Mouse (Mus musculus): ENCODE results near the gene Kcnk5. TPM values are rescaled to one million over a fixed set of nuclear protein-coding genes. Genes with fewer than 3 reads are reported as not detected.

Kcnk5 gene
- polyA plus RNA-seq, 1 experiment from 2014 or later, result 6.6 TPM

- 94% methylated on average over 7 of the region's 7 CpGs for WGBS
- H3K36me3 ChIP-seq (ENCODE audit: control insufficient read depth, insufficient read depth, low read length), result no peaks in the 10 kb centered on the region
- H3K4me3 ChIP-seq (ENCODE audit: low read depth, low read length), result no peak overlapping the region
- H3K27ac ChIP-seq (ENCODE audit: low read depth, low read length), result no peak overlapping the region
- H3K9me3 ChIP-seq (ENCODE audit: control insufficient read depth, low read length), result no peaks in the 10 kb centered on the region
- DNase-seq (ENCODE audit: low spot score, missing footprints), result no peak
- H3K27me3 ChIP-seq (ENCODE audit: control insufficient read depth, insufficient read depth, low read length), result no peaks in the 10 kb centered on the region; the same call in 1 of the 2 replicates
- peaks cover 21% of the 10 kb centered on the region for H3K4me1 ChIP-seq (ENCODE audit: control insufficient read depth, insufficient read depth, low read length)
- no peak overlapping the region for H3K9ac ChIP-seq (ENCODE audit: low read length)
- ATAC-seq (ENCODE audit: low FRiP score), result no peak
- no peak overlapping the region for H3K4me2 ChIP-seq
Measured at GRCm38 (mm10) chr14:20175114-20175513, 6.5 kb downstream of the Kcnk5 start.

DNA sequence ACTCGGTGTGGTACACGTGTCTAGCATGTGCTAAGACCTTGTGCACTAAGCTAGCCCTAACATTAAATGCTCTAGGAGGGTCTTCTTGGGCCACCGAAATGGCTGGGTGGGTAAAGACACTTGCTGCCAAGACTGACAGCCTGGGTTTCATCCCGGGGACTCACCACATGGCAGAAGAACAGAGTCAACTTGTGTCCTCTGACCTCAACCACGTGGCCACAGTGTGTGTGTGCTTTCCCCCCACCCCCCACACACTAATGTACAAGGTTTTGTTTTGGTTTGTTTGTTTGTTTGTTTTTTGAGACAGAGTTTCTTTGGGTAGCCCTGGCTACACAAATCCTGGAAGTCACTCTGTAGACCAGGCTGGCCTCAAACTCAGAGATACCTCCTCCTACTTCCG lies 6.9 kb downstream of the Kcnk5 start:
- Histone ChIP-seq H3K27me3 (ENCODE audit: control insufficient read depth, insufficient read depth, low read length) (no peaks in the 10 kb centered on the region), H3K9me3 (ENCODE audit: control insufficient read depth, low read length) (no peaks in the 10 kb centered on the region), H3K9ac (ENCODE audit: low read length) (no peak overlapping the region), H3K36me3 (ENCODE audit: control insufficient read depth, insufficient read depth, low read length) (no peaks in the 10 kb centered on the region), H3K4me3 (ENCODE audit: low read depth, low read length) (no peak overlapping the region), H3K4me2 (no peak overlapping the region), H3K4me1 (ENCODE audit: control insufficient read depth, insufficient read depth, low read length) (peaks cover 17% of the 10 kb centered on the region), H3K27ac (ENCODE audit: low read depth, low read length) (no peak overlapping the region)
- 90% methylated on average over 6 of the region's 6 CpGs for whole genome bisulfite sequencing
- DNase-seq (ENCODE audit: low spot score, missing footprints), result no peak
- no peak for ATAC-seq (ENCODE audit: low FRiP score)

GRCm38 (mm10) chr14:20173873-20174490 lies 7.6 kb downstream of the Kcnk5 start:
- DNase-seq (ENCODE audit: low spot score, missing footprints) (peak; percentile 26), ATAC-seq (ENCODE audit: low FRiP score) (no peak)
- Histone ChIP-seq H3K9me3 (ENCODE audit: control insufficient read depth, low read length) (no peaks in the 10 kb centered on the region), H3K36me3 (ENCODE audit: control insufficient read depth, insufficient read depth, low read length) (no peaks in the 10 kb centered on the region), H3K4me1 (ENCODE audit: control insufficient read depth, insufficient read depth, low read length) (peaks cover 10% of the 10 kb centered on the region), H3K27ac (ENCODE audit: low read depth, low read length) (no peak overlapping the region), H3K4me2 (no peak overlapping the region), H3K4me3 (ENCODE audit: low read depth, low read length) (no peak overlapping the region), H3K27me3 (ENCODE audit: control insufficient read depth, insufficient read depth, low read length) (no peaks in the 10 kb centered on the region), H3K9ac (ENCODE audit: low read length) (no peak overlapping the region)
- WGBS, result 94% methylated on average over 14 of the region's 14 CpGs

DNA sequence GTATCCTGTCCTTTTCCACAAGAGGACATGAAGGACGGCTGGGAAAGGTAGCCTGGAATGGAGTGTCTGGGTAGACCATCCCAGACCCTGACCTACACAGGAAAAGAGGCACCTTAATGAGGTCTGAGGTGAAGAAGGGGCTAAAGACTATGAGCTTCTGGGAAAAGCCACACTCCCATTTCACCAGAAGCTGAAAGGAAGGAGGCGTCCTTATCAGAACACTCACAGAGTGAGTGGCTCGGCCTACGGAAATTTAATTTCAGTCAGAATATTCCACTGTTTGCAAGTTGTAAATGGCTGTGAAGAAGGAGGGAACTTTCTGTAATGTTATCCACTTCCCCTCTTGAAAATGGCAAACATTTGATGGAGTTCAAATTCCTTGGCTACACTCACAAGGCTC lies 8.7 kb downstream of the Kcnk5 start:
- H3K9me3 ChIP-seq (ENCODE audit: control insufficient read depth, low read length), result no peaks in the 10 kb centered on the region
- no peaks in the 10 kb centered on the region for H3K27me3 ChIP-seq (ENCODE audit: control insufficient read depth, insufficient read depth, low read length)
- no peak overlapping the region for H3K27ac ChIP-seq (ENCODE audit: low read depth, low read length)
- DNase-seq (ENCODE audit: low spot score, missing footprints) (no peak), ATAC-seq (ENCODE audit: low FRiP score) (no peak)
- no peak overlapping the region for H3K4me3 ChIP-seq (ENCODE audit: low read depth, low read length)
- 90% methylated on average over 4 of the region's 4 CpGs for WGBS
- no peak overlapping the region for H3K9ac ChIP-seq (ENCODE audit: low read length)
- peaks cover 5% of the 10 kb centered on the region; the same call in 1 of the 2 replicates for H3K4me1 ChIP-seq (ENCODE audit: control insufficient read depth, insufficient read depth, low read length)
- no peaks in the 10 kb centered on the region for H3K36me3 ChIP-seq (ENCODE audit: control insufficient read depth, insufficient read depth, low read length)
- no peak overlapping the region for H3K4me2 ChIP-seq

DNA sequence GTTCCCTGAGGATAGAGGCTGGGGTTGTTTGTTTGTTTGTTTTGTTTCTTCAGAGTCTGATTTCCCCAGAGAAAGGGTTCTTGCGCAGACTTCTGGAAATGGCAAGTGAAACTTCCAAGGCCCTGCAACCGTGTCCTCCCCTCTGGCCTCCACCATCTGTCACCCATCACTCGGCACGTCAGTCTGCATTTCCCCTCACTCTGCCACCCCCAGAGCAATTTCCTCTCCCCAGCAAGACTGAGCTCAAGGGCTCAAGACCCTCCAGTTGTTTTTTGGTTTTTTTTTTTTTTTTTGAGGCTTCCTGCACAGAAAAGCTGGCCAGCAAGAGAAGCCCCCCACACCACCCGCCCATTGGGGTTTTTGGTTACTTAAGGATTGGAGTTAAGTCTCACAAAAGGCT lies 9.1 kb downstream of the Kcnk5 start:
- Histone ChIP-seq H3K4me1 (ENCODE audit: control insufficient read depth, insufficient read depth, low read length) (peaks cover 2% of the 10 kb centered on the region; the same call in 1 of the 2 replicates), H3K4me2 (no peak overlapping the region), H3K36me3 (ENCODE audit: control insufficient read depth, insufficient read depth, low read length) (no peaks in the 10 kb centered on the region), H3K27ac (ENCODE audit: low read depth, low read length) (no peak overlapping the region), H3K27me3 (ENCODE audit: control insufficient read depth, insufficient read depth, low read length) (no peaks in the 10 kb centered on the region), H3K9ac (ENCODE audit: low read length) (no peak overlapping the region), H3K4me3 (ENCODE audit: low read depth, low read length) (no peak overlapping the region), H3K9me3 (ENCODE audit: control insufficient read depth, low read length) (no peaks in the 10 kb centered on the region)
- 73% methylated on average over 5 of the region's 5 CpGs for WGBS
- DNase-seq (ENCODE audit: low spot score, missing footprints), result no peak
- ATAC-seq (ENCODE audit: low FRiP score), result no peak

GRCm38 (mm10) chr14:20171840-20172239 lies 9.8 kb downstream of the Kcnk5 start:
- Histone ChIP-seq H3K9me3 (ENCODE audit: control insufficient read depth, low read length) (no peaks in the 10 kb centered on the region), H3K36me3 (ENCODE audit: control insufficient read depth, insufficient read depth, low read length) (no peaks in the 10 kb centered on the region), H3K27me3 (ENCODE audit: control insufficient read depth, insufficient read depth, low read length) (no peaks in the 10 kb centered on the region), H3K27ac (ENCODE audit: low read depth, low read length) (no peak overlapping the region), H3K4me2 (no peak overlapping the region), H3K4me3 (ENCODE audit: low read depth, low read length) (no peak overlapping the region), H3K4me1 (ENCODE audit: control insufficient read depth, insufficient read depth, low read length) (no peaks in the 10 kb centered on the region), H3K9ac (ENCODE audit: low read length) (no peak overlapping the region)
- ATAC-seq (ENCODE audit: low FRiP score) (no peak), DNase-seq (ENCODE audit: low spot score, missing footprints) (no peak)
- WGBS, result 89% methylated on average over 3 of the region's 3 CpGs

GRCm38 (mm10) chr14:20169251-20169650 lies 12.4 kb downstream of the Kcnk5 start:
- Histone ChIP-seq H3K9ac (ENCODE audit: low read length) (no peak overlapping the region), H3K27me3 (ENCODE audit: control insufficient read depth, insufficient read depth, low read length) (no peaks in the 10 kb centered on the region), H3K4me1 (ENCODE audit: control insufficient read depth, insufficient read depth, low read length) (no peaks in the 10 kb centered on the region), H3K4me3 (ENCODE audit: low read depth, low read length) (no peak overlapping the region), H3K27ac (ENCODE audit: low read depth, low read length) (no peak overlapping the region), H3K4me2 (no peak overlapping the region), H3K36me3 (ENCODE audit: control insufficient read depth, insufficient read depth, low read length) (no peaks in the 10 kb centered on the region), H3K9me3 (ENCODE audit: control insufficient read depth, low read length) (no peaks in the 10 kb centered on the region)
- DNase-seq (ENCODE audit: low spot score, missing footprints) (no peak), ATAC-seq (ENCODE audit: low FRiP score) (no peak)
- 92% methylated on average over 4 of the region's 4 CpGs for WGBS

GRCm38 (mm10) chr14:20168478-20168877 lies 13.1 kb downstream of the Kcnk5 start:
- Histone ChIP-seq H3K9me3 (ENCODE audit: control insufficient read depth, low read length) (no peaks in the 10 kb centered on the region), H3K27ac (ENCODE audit: low read depth, low read length) (no peak overlapping the region), H3K27me3 (ENCODE audit: control insufficient read depth, insufficient read depth, low read length) (no peaks in the 10 kb centered on the region), H3K4me1 (ENCODE audit: control insufficient read depth, insufficient read depth, low read length) (no peaks in the 10 kb centered on the region), H3K4me2 (no peak overlapping the region), H3K36me3 (ENCODE audit: control insufficient read depth, insufficient read depth, low read length) (no peaks in the 10 kb centered on the region), H3K4me3 (ENCODE audit: low read depth, low read length) (no peak overlapping the region), H3K9ac (ENCODE audit: low read length) (no peak overlapping the region)
- DNase-seq (ENCODE audit: low spot score, missing footprints), result no peak
- WGBS, result 75% methylated on average over 1 of the region's 1 CpGs
- ATAC-seq (ENCODE audit: low FRiP score), result no peak

DNA sequence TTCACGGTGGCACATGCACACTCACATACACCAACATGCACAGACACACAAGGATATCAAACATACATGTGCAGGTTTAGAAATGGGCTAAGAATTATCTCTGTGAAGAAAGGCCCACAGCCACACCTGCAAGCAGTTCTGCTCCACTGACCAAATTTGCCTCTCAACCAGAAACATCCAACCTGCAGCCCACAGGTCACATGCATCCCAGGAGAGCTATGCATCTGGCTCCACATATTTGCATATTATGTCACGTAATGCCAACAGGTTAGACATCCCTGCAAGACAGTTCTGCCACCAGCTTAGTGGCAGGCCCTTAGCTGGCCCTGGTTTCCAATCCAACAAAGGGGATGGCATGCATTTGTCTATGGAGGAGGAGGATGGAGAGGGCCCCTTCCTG lies 13.6 kb downstream of the Kcnk5 start:
- no peak overlapping the region for H3K4me3 ChIP-seq (ENCODE audit: low read depth, low read length)
- no peak overlapping the region for H3K4me2 ChIP-seq
- H3K27ac ChIP-seq (ENCODE audit: low read depth, low read length), result no peak overlapping the region
- H3K36me3 ChIP-seq (ENCODE audit: control insufficient read depth, insufficient read depth, low read length), result no peaks in the 10 kb centered on the region
- DNase-seq (ENCODE audit: low spot score, missing footprints) (no peak), ATAC-seq (ENCODE audit: low FRiP score) (no peak)
- H3K9ac ChIP-seq (ENCODE audit: low read length), result no peak overlapping the region
- WGBS, result 96% methylated on average over 2 of the region's 2 CpGs
- no peaks in the 10 kb centered on the region for H3K4me1 ChIP-seq (ENCODE audit: control insufficient read depth, insufficient read depth, low read length)
- no peaks in the 10 kb centered on the region for H3K9me3 ChIP-seq (ENCODE audit: control insufficient read depth, low read length)
- no peaks in the 10 kb centered on the region for H3K27me3 ChIP-seq (ENCODE audit: control insufficient read depth, insufficient read depth, low read length)
